Mouse (Mus musculus) left cerebral cortex, postnatal 14 days (tissue): ENCODE data around the gene B3galt4. TPM values are rescaled to one million over a fixed set of nuclear protein-coding genes. Genes with fewer than 3 reads are reported as not detected.
"Not testable (repeated sequence)": the region's sequence is repeated elsewhere in the genome, so short reads cannot be mapped to it uniquely, and the experiment has no call there.

Experiments used
- DNase-seq, 2 experiments: peaks; one replicate each; pipeline ENCODE4 v3.0.0; 2021 to 2022; ENCODE audit warnings: low spot score in 2 of 2, mixed read lengths in 1 of 2
- intact Hi-C: fragments of 180-260 bp; cut with DNase I; formaldehyde crosslinking; loops from one replicate; pipeline ENCODE4 v1.15.1; 2025
- total RNA-seq, 2 experiments: library from RNA; stranded (reverse); gene quantifications; 2 replicates each; pipeline ENCODE4 v1.2.3; 2021

B3galt4 gene
- total RNA-seq, 2 experiments from 2014 or later, result 5.6 to 8.1 TPM

- intact Hi-C loops, result no loop called here
- DNase-seq, result peak in 1 of 2 experiments; percentile 5
These were observed 39.4 kb downstream of the B3galt4 start for GRCm38 (mm10) chr17:33911813-33912414.

- intact Hi-C loops, result no loop called here
- no peak for DNase-seq
These were observed 40.1 kb downstream of the B3galt4 start for GRCm38 (mm10) chr17:33911052-33911812.

- intact Hi-C loops, result no loop called here
- DNase-seq, result peak in 1 of 2 experiments; percentile 9
These were observed 40.8 kb downstream of the B3galt4 start for GRCm38 (mm10) chr17:33910346-33911051.

GRCm38 (mm10) chr17:33909869-33910250 is 41.4 kb downstream of the B3galt4 start:
- intact Hi-C loops, result no loop called here
- DNase-seq, result peak in 1 of 2 experiments; percentile 44

- intact Hi-C loops, result no loop called here
- peak; percentile 98 for DNase-seq
These were observed 42.0 kb downstream of the B3galt4 start, which contains the start of gene Daxx for GRCm38 (mm10) chr17:33909077-33909868. TSS of gene Daxx (plus strand) at chr17:33909414.

- intact Hi-C loops, result no loop called here
- peak; percentile 54 to 71 for DNase-seq
These were observed 42.8 kb downstream of the B3galt4 start for GRCm38 (mm10) chr17:33908331-33909076.

- DNase-seq, intact Hi-C loops: not testable (repeated sequence)
These were observed 46.5 kb downstream of the B3galt4 start, which contains the start of gene Platr17 for GRCm38 (mm10) chr17:33904835-33905234. TSS of gene Platr17 (plus strand) at chr17:33905135.

- intact Hi-C loops, result not testable (repeated sequence)
These were observed 47.2 kb downstream of the B3galt4 start for GRCm38 (mm10) chr17:33903911-33904651.

GRCm38 (mm10) chr17:33902491-33902890 is 48.8 kb downstream of the B3galt4 start:
- intact Hi-C loops, result no loop called here
- DNase-seq, result no peak

More at GRCm38 (mm10) chr17:33903911-33904651, 47.2 kb downstream of the B3galt4 start:
- DNase-seq, result not testable (repeated sequence)

- DNase-seq, result no peak
- intact Hi-C loops, result no loop called here
These were observed 49.2 kb downstream of the B3galt4 start for GRCm38 (mm10) chr17:33902079-33902478.

- intact Hi-C loops, result no loop called here
- no peak for DNase-seq
These were observed 49.6 kb downstream of the B3galt4 start for GRCm38 (mm10) chr17:33901653-33902052.

- intact Hi-C loops, result no loop called here
- DNase-seq, result no peak
These were observed 50.3 kb downstream of the B3galt4 start for GRCm38 (mm10) chr17:33900989-33901314.

GRCm38 (mm10) chr17:33900281-33900988 is 50.9 kb downstream of the B3galt4 start:
- intact Hi-C loops, result no loop called here
- no peak for DNase-seq

Other genes with a start within 250 kb of the B3galt4 start
- 10 to 100 TPM; 83.5 to 84.8 TPM for gene March2, start 232.8 kb downstream of the B3galt4 start, total RNA-seq
- gene Rab11b, start 191.0 kb downstream of the B3galt4 start, total RNA-seq, result 100 to 1,000 TPM; 302 to 341 TPM
- 1 to 10 TPM; 5.5 to 6.6 TPM for gene Angptl4, start 169.7 kb downstream of the B3galt4 start, total RNA-seq
- 10 to 100 TPM; 36.2 to 41.2 TPM for gene Kank3, start 141.0 kb downstream of the B3galt4 start, total RNA-seq
- 100 to 1,000 TPM; 681 to 713 TPM for gene Rps28, start 126.9 kb downstream of the B3galt4 start, total RNA-seq
- 100 to 1,000 TPM; 229 to 243 TPM for gene Ndufa7, start 126.9 kb downstream of the B3galt4 start, total RNA-seq
- gene Cd320, start 108.4 kb downstream of the B3galt4 start, total RNA-seq, result 10 to 100 TPM; 29.3 to 31.9 TPM
- gene Gm7029, start 77.7 kb downstream of the B3galt4 start, total RNA-seq, result not detected
- gene Kifc1, start 60.8 kb downstream of the B3galt4 start, total RNA-seq, result 1 to 10 TPM; 3.1 to 3.7 TPM
- gene Platr17, start 46.4 kb downstream of the B3galt4 start, total RNA-seq, result not detected
- gene Daxx, start 42.1 kb downstream of the B3galt4 start, total RNA-seq, result 10 to 100 TPM; 25.4 to 29.3 TPM
- gene Tapbp, start 35.6 kb downstream of the B3galt4 start, total RNA-seq, result 10 to 100 TPM; 23.3 to 35.7 TPM
- 10 to 100 TPM; 29.7 to 35.2 TPM for gene Zbtb22, start 35.6 kb downstream of the B3galt4 start, total RNA-seq
- gene Rgl2, start 21.9 kb downstream of the B3galt4 start, total RNA-seq, result 10 to 100 TPM; 65.1 to 68.3 TPM
- 10 to 100 TPM; 88.3 to 99.4 TPM for gene Pfdn6, start 11.1 kb downstream of the B3galt4 start, total RNA-seq
- 10 to 100 TPM; 14.1 to 17.2 TPM for gene Wdr46, start 10.8 kb downstream of the B3galt4 start, total RNA-seq
- 10 to 100 TPM; 80.3 to 83.6 TPM for gene Vps52, start 4.3 kb upstream of the B3galt4 start, total RNA-seq
- 100 to 1,000 TPM; 325 to 332 TPM for gene Rps18, start 4.5 kb upstream of the B3galt4 start, total RNA-seq
- gene H2-K1, start 48.9 kb upstream of the B3galt4 start, total RNA-seq, result 10 to 100 TPM; 10.3 to 13.6 TPM
- 10 to 100 TPM; 25.3 to 30.8 TPM for gene Ring1, start 73.2 kb upstream of the B3galt4 start, total RNA-seq
- gene H2-Ke6, start 76.6 kb upstream of the B3galt4 start, total RNA-seq, result 10 to 100 TPM; 27.7 to 30.1 TPM
- gene Slc39a7, start 80.2 kb upstream of the B3galt4 start, total RNA-seq, result 10 to 100 TPM; 95.3 to 99.9 TPM
- gene Rxrb, start 80.3 kb upstream of the B3galt4 start, total RNA-seq, result 10 to 100 TPM; 81.7 to 86.7 TPM
- gene Col11a2, start 87.9 kb upstream of the B3galt4 start, total RNA-seq, result 10 to 100 TPM; 16.6 to 22.6 TPM
- gene H2-Oa, start 140.9 kb upstream of the B3galt4 start, total RNA-seq, result under 1 TPM in 1 of 2 experiments, not detected in 1; 0.32 TPM
- 10 to 100 TPM; 25.8 to 29.1 TPM for gene H2-DMa, start 168.1 kb upstream of the B3galt4 start, total RNA-seq
- gene Brd2, start 171.1 kb upstream of the B3galt4 start, total RNA-seq, result 100 to 1,000 TPM; 231 to 249 TPM
- gene H2-DMb2, start 191.8 kb upstream of the B3galt4 start, total RNA-seq, result 1 to 10 TPM; 1.0 to 1.1 TPM
- gene H2-DMb1, start 201.6 kb upstream of the B3galt4 start, total RNA-seq, result 1 to 10 TPM; 1.1 to 1.6 TPM
- gene Tap1, start 236.1 kb upstream of the B3galt4 start, total RNA-seq, result 1 to 10 TPM; 2.1 to 2.8 TPM
- 1 to 10 TPM; 1.8 to 2.2 TPM for gene Psmb9, start 236.3 kb upstream of the B3galt4 start, total RNA-seq
- 1 to 10 TPM; 2.6 to 2.7 TPM for gene Psmb8, start 246.2 kb upstream of the B3galt4 start, total RNA-seq